Mouse (Mus musculus) olfactory bulb, adult 2 months (tissue): ENCODE measurements around the gene Vav1. TPM values are rescaled to one million over a fixed set of nuclear protein-coding genes. Genes with fewer than 3 reads are reported as not detected.
A peak's percentile ranks its signal among the peaks of the same experiment; 100 is the strongest.
"Not testable (repeated sequence)": the region's sequence is repeated elsewhere in the genome, so short reads cannot be mapped to it uniquely, and the experiment has no call there.

Experiments
- H3K27ac ChIP-seq: fragments of 200-500 bp; 2 replicates; pipeline ENCODE4 v1.5.1; 2012; ENCODE audit warnings: low read depth, low read length; ENCODE audit not compliant: insufficient read depth
- H3K4me1 ChIP-seq: fragments of 200-500 bp; 2 replicates; pipeline ENCODE4 v1.6.1; 2012; ENCODE audit warnings: low read length; ENCODE audit not compliant: control insufficient read depth, insufficient read depth
- H3K4me3 ChIP-seq: fragments of 200-500 bp; 2 replicates; pipeline ENCODE4 v1.5.1; 2012; ENCODE audit warnings: mild to moderate bottlenecking, low read depth, low read length, moderate library complexity; ENCODE audit not compliant: insufficient read depth
- CTCF ChIP-seq: fragments of 200-500 bp; IDR thresholded peaks from 2 replicates; pipeline ENCODE4 v1.5.1; 2012; ENCODE audit warnings: low read depth, mild to moderate bottlenecking, low read length, moderate library complexity; ENCODE audit not compliant: insufficient read depth
- POLR2A ChIP-seq: fragments of 200-500 bp; IDR thresholded peaks from 2 replicates; pipeline ENCODE4 v1.6.1; 2012; ENCODE audit warnings: mild to moderate bottlenecking, low read depth, low read length, moderate library complexity; ENCODE audit not compliant: insufficient read depth
- WGBS: fragments of 180-500 bp; shearing (Covaris S2); methylation state at CpG from one replicate; pipeline ENCODE4 v1.1.7; 2018; 5-methylcytosine and 5-hydroxymethylcytosine counted together
- polyA plus RNA-seq: library from polyadenylated mRNA; stranded (reverse); fragments of >200 nt; gene quantifications from 2 replicates; pipeline ENCODE4 v1.2.4, GENCODE M21; 2012; ENCODE audit warnings: low replicate concordance; ENCODE audit not compliant: missing spikeins, insufficient read depth, insufficient read length

Vav1 gene
- polyA plus RNA-seq, 1 experiment: 215 TPM

GRCm38 (mm10) chr17:57311801-57312200, 32.9 kb downstream of the Vav1 start:
- no peaks in the 10 kb centered on the region for H3K4me1 ChIP-seq
- 46% methylated on average over 13 of the region's 13 CpGs for WGBS
- no peak overlapping the region for H3K27ac ChIP-seq
- TF ChIP-seq POLR2A (no peak), CTCF (no peak)
- H3K4me3 ChIP-seq: no peak overlapping the region

- H3K4me3 ChIP-seq: no peak overlapping the region
- WGBS: 53% methylated on average over 8 of the region's 8 CpGs
- peaks cover 4% of the 10 kb centered on the region; the same call in 1 of the 2 replicates for H3K4me1 ChIP-seq
- no peak overlapping the region for H3K27ac ChIP-seq
- TF ChIP-seq POLR2A (no peak), CTCF (no peak)
Observed at GRCm38 (mm10) chr17:57327615-57328014, 48.7 kb downstream of the Vav1 start.

GRCm38 (mm10) chr17:57328944-57329343, 50.0 kb downstream of the Vav1 start:
- whole genome bisulfite sequencing: 58% methylated on average over 4 of the region's 6 CpGs
- H3K27ac ChIP-seq: no peak overlapping the region
- H3K4me1 ChIP-seq: peaks cover 4% of the 10 kb centered on the region; the same call in 1 of the 2 replicates
- H3K4me3 ChIP-seq: no peak overlapping the region
- TF ChIP-seq POLR2A: no peak
- TF ChIP-seq CTCF: no peak

- TF ChIP-seq CTCF: no peak
- TF ChIP-seq POLR2A: no peak
- 94% methylated on average over 8 of the region's 8 CpGs for WGBS
- no peak overlapping the region for H3K4me3 ChIP-seq
- no peak overlapping the region for H3K27ac ChIP-seq
- peaks cover 4% of the 10 kb centered on the region; the same call in 1 of the 2 replicates for H3K4me1 ChIP-seq
Observed at GRCm38 (mm10) chr17:57330993-57331392, 52.1 kb downstream of the Vav1 start.

GRCm38 (mm10) chr17:57332241-57332640, 53.3 kb downstream of the Vav1 start:
- WGBS: 77% methylated on average over 4 of the region's 4 CpGs

GRCm38 (mm10) chr17:57334001-57334760, 55.3 kb downstream of the Vav1 start:
- Histone ChIP-seq H3K27ac (no peak overlapping the region), H3K4me3 (no peak overlapping the region), H3K4me1 (no peaks in the 10 kb centered on the region)
- TF ChIP-seq POLR2A (no peak), CTCF (no peak)
- 75% methylated on average over 9 of the region's 9 CpGs for WGBS

More at GRCm38 (mm10) chr17:57332241-57332640, 53.3 kb downstream of the Vav1 start:
- TF ChIP-seq POLR2A: no peak
- no peak for TF ChIP-seq CTCF
- Histone ChIP-seq H3K4me3 (no peak overlapping the region), H3K4me1 (peaks cover 4% of the 10 kb centered on the region; the same call in 1 of the 2 replicates), H3K27ac (no peak overlapping the region)

GRCm38 (mm10) chr17:57334761-57335150, 55.9 kb downstream of the Vav1 start:
- 5% methylated on average over 16 of the region's 16 CpGs for WGBS
- H3K27ac ChIP-seq: no peak overlapping the region
- TF ChIP-seq CTCF (peak; percentile 92), POLR2A (no peak)

GRCm38 (mm10) chr17:57335194-57335593, 56.3 kb downstream of the Vav1 start:
- H3K27ac ChIP-seq, H3K4me3 ChIP-seq, H3K4me1 ChIP-seq: not testable (repeated sequence)
- 74% methylated on average over 9 of the region's 9 CpGs for WGBS

More at GRCm38 (mm10) chr17:57334761-57335150, 55.9 kb downstream of the Vav1 start:
- Histone ChIP-seq H3K4me1 (no peaks in the 10 kb centered on the region), H3K4me3 (no peak overlapping the region)

GRCm38 (mm10) chr17:57335673-57336303, 56.9 kb downstream of the Vav1 start:
- H3K4me1 ChIP-seq: no peaks in the 10 kb centered on the region
- WGBS: 11% methylated on average over 11 of the region's 11 CpGs
- no peak overlapping the region for H3K4me3 ChIP-seq
- H3K27ac ChIP-seq: no peak overlapping the region
- TF ChIP-seq CTCF (peak; percentile 87), POLR2A (no peak)

- TF ChIP-seq POLR2A (no peak), CTCF (no peak)
- whole genome bisulfite sequencing: 79% methylated on average over 10 of the region's 10 CpGs
- H3K27ac ChIP-seq: no peak overlapping the region
- H3K4me3 ChIP-seq: no peak overlapping the region
- H3K4me1 ChIP-seq: no peaks in the 10 kb centered on the region
Observed at GRCm38 (mm10) chr17:57337996-57338395, 59.1 kb downstream of the Vav1 start.
